Mouse (Mus musculus) ES-E14 (cell line): ENCODE results near the gene Cela1.

Experiments used
- CHD2 ChIP-seq: IDR thresholded peaks from 2 replicates; pipeline ENCODE4 v1.6.1; 2014; ENCODE audit warnings: mild to moderate bottlenecking, low read depth, low read length, inconsistent platforms
- HCFC1 ChIP-seq: IDR thresholded peaks from 2 replicates; pipeline ENCODE4 v1.6.1; 2012; ENCODE audit warnings: low read length, inconsistent platforms, borderline replicate concordance; ENCODE audit not compliant: insufficient read depth
- ZC3H11A ChIP-seq: IDR thresholded peaks from 2 replicates; pipeline ENCODE4 v1.6.1; 2012; ENCODE audit warnings: low read depth, mild to moderate bottlenecking, inconsistent platforms, low read length, borderline replicate concordance

DNA sequence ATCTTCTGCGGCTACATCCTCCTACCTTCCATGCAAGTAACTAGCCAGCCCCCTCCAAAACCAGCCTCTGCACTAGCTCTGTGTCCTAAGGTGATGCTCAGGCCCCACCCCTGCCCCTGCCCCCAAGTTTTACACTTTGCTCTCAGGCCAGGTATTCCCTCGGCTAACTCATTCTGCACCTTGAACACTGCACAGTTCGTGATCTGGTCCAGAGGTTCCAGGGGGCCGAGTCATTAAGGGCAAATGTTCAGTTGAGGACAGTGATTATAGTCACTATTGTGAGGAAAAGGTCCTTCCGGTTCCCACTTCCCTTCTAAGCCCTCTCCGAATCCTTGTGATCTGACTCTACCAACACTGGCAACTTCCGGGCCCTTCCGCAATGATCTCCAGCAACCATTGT lies 26.7 kb upstream of the Cela1 start:
- no peak for TF ChIP-seq CHD2
- no peak for TF ChIP-seq HCFC1
- TF ChIP-seq ZC3H11A: no peak
